Mouse (Mus musculus): ENCODE measurements around the gene Fgfr2.

DNA sequence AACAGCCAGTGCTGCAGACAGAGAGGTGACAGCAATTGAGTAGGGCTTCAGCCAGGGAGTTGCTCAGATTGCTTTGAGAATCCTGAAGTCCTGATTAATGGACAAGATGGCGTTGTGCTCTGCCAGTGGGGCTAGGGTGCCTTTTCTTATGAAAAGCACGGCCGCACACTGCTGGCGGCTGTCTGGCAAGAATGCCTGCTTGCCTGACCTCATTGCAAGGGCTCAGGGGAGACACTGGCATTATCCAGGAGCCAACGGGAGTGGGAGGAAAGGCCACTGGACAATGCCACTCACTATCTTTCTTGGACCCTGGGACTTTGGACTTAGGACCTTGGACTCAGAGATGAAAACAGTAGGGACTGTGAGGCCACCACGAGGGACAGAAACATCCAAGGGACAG lies 389.6 kb downstream of the Fgfr2 start:
- TF ChIP-seq CTCF (conservative IDR thresholded peaks at IDR 0.05; ENCODE audit: low read length) (no peak), POU5F1 (IDR thresholded peaks at IDR 0.05; ENCODE audit: borderline replicate concordance, low read length) (no peak), NANOG (IDR thresholded peaks at IDR 0.05; ENCODE audit: borderline replicate concordance, low read length) (no peak)

Data from E14TG2a.4 (cell line).